Mouse (Mus musculus) forebrain, embryonic 15.5 days (tissue): ENCODE measurements around the gene Kcnj4. TPM values are rescaled to one million over a fixed set of nuclear protein-coding genes. Genes with fewer than 3 reads are reported as not detected.

Experiments used
- ATAC-seq: fragments of 200-750 bp; cut with Nextera tagmentation; replicated peaks from 2 replicates; pipeline ENCODE4 v1.8.0; 2017; ENCODE audit warnings: mild to moderate bottlenecking, moderate TSS enrichment, moderate library complexity
- H3K27ac ChIP-seq: fragments of 300-500 bp; sonication (generic); replicated peaks from 2 replicates; pipeline ENCODE4 v1.5.1; 2015; ENCODE audit warnings: mild to moderate bottlenecking, inconsistent platforms
- H3K27me3 ChIP-seq: fragments of 300-500 bp; sonication (generic); 2 replicates; pipeline ENCODE4 v1.6.1; 2015; ENCODE audit warnings: inconsistent platforms
- H3K36me3 ChIP-seq: fragments of 300-500 bp; sonication (generic); 2 replicates; pipeline ENCODE4 v1.6.1; 2015; ENCODE audit warnings: mild to moderate bottlenecking, inconsistent platforms
- H3K4me1 ChIP-seq: fragments of 300-500 bp; sonication (generic); 2 replicates; pipeline ENCODE4 v1.6.1; 2015; ENCODE audit warnings: inconsistent platforms
- H3K4me2 ChIP-seq: fragments of 300-500 bp; sonication (generic); replicated peaks from 2 replicates; pipeline ENCODE4 v1.6.1; 2015; ENCODE audit warnings: mild to moderate bottlenecking, inconsistent platforms
- H3K4me3 ChIP-seq: fragments of 300-500 bp; sonication (generic); 2 replicates; pipeline ENCODE4 v1.5.1; 2015; ENCODE audit warnings: mild to moderate bottlenecking, inconsistent platforms
- H3K9ac ChIP-seq: fragments of 300-500 bp; sonication (generic); replicated peaks from 2 replicates; pipeline ENCODE4 v1.6.1; 2015; ENCODE audit warnings: mild to moderate bottlenecking, inconsistent platforms
- H3K9me3 ChIP-seq: fragments of 300-500 bp; sonication (generic); 2 replicates; pipeline ENCODE4 v1.6.1; 2016; ENCODE audit warnings: inconsistent platforms
- WGBS: fragments of 180-500 bp; shearing (Covaris S2); methylation state at CpG from one replicate; pipeline ENCODE4 v1.1.7; 2015; ENCODE audit warnings: mixed read lengths; 5-methylcytosine and 5-hydroxymethylcytosine counted together
- polyA plus RNA-seq: library from polyadenylated mRNA; unstranded; fragments of >200 nt; fragmentation: Nextera tagmentation; extraction: Ambion mirVana; gene quantifications from 2 replicates; pipeline ENCODE4 v1.2.1, GENCODE M21; 2015

Gene Kcnj4
- 0.20 and 0.33 TPM in 2 replicates for polyA plus RNA-seq

GRCm38 (mm10) chr15:79504707-79505452 lies at the start of gene Kcnj4:
Gene Kcnj4, minus strand, starts transcription at chr15:79505241.
- ATAC-seq = 0 out of 2 replicates have a peak, but pooled peaks have one; percentile 7
- H3K27me3 ChIP-seq = peaks cover 44% of the 10 kb centered on the region

DNA sequence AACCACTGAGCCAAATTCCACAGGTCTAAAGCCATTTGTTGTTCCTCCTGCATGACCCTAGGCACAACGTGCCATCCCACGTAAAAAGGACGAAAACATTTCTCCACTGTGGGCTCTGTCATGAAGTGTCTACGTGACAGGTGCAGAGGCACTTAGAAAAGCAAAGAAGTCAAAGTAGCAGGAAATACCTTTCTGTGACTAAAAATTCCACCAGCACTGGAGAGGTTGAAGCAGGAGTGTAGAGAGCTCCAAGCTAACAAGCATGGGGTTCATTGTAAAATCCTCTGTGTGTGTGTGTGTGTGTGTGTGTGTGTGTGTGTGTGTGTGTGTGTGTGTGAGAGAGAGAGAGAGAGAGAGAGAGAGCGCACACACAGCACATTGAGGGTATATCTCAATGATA lies 47.5 kb upstream of the Kcnj4 start:
- H3K9me3 ChIP-seq = no peaks in the 10 kb centered on the region
- no peak overlapping the region for H3K27ac ChIP-seq
- no peak for ATAC-seq
- H3K27me3 ChIP-seq = no peaks in the 10 kb centered on the region
- H3K36me3 ChIP-seq = no peaks in the 10 kb centered on the region
- no peaks in the 10 kb centered on the region for H3K4me1 ChIP-seq
- no peak overlapping the region for H3K4me3 ChIP-seq
- H3K9ac ChIP-seq = no peak overlapping the region
- H3K4me2 ChIP-seq = no peak overlapping the region
- WGBS = 83% methylated on average over 5 of the region's 5 CpGs

More at GRCm38 (mm10) chr15:79504707-79505452, at the start of gene Kcnj4:
- peak within 1 kb of the TSS; percentile 100 for H3K4me2 ChIP-seq
- WGBS = under 1% methylated on average over 60 of the region's 60 CpGs
- peak within 1 kb of the TSS; percentile 46 for H3K9ac ChIP-seq
- no peaks in the 10 kb centered on the region for H3K36me3 ChIP-seq
- H3K4me3 ChIP-seq = peak within 1 kb of the TSS; percentile 51
- no peaks in the 10 kb centered on the region for H3K9me3 ChIP-seq
- H3K27ac ChIP-seq = no peak within 1 kb of the TSS
- peaks cover 34% of the 10 kb centered on the region for H3K4me1 ChIP-seq

DNA sequence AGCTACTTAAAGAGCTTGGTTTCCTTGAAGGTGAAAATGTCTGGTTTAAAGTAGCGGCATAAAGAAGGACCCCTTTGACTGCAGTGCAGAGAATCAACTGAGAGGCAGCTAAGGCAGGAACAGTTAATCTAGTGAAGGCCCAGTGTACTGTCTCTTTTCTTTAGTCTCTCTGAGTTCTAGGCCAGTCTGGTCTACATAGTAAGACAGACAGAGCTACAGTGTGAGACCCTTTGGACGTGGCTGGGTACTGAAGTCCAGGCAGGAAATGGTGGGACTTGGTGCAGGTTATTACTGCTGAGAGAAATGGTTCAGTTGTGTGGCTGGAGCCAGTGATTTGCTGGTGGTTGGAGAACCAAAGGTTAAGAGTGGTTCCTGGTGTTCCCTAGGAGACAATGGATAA lies 43.2 kb upstream of the Kcnj4 start:
- Histone ChIP-seq H3K4me3 (no peak overlapping the region), H3K36me3 (peaks cover 12% of the 10 kb centered on the region), H3K4me1 (peaks cover 25% of the 10 kb centered on the region), H3K4me2 (no peak overlapping the region), H3K9me3 (no peaks in the 10 kb centered on the region), H3K9ac (no peak overlapping the region), H3K27me3 (no peaks in the 10 kb centered on the region), H3K27ac (no peak overlapping the region)
- ATAC-seq = no peak
- 99% methylated on average over 2 of the region's 2 CpGs for WGBS

GRCm38 (mm10) chr15:79547289-79547820 lies 42.3 kb upstream of the Kcnj4 start:
- no peak; the same call in 1 of the 2 replicates for ATAC-seq
- Histone ChIP-seq H3K36me3 (peaks cover 21% of the 10 kb centered on the region), H3K4me2 (peak overlapping the region; percentile 56), H3K4me1 (peaks cover 28% of the 10 kb centered on the region), H3K27me3 (no peaks in the 10 kb centered on the region), H3K9ac (peak overlapping the region; percentile 54), H3K27ac (peak overlapping the region; percentile 98), H3K9me3 (no peaks in the 10 kb centered on the region), H3K4me3 (peak overlapping the region; percentile 89)
- WGBS = 85% methylated on average over 17 of the region's 17 CpGs

DNA sequence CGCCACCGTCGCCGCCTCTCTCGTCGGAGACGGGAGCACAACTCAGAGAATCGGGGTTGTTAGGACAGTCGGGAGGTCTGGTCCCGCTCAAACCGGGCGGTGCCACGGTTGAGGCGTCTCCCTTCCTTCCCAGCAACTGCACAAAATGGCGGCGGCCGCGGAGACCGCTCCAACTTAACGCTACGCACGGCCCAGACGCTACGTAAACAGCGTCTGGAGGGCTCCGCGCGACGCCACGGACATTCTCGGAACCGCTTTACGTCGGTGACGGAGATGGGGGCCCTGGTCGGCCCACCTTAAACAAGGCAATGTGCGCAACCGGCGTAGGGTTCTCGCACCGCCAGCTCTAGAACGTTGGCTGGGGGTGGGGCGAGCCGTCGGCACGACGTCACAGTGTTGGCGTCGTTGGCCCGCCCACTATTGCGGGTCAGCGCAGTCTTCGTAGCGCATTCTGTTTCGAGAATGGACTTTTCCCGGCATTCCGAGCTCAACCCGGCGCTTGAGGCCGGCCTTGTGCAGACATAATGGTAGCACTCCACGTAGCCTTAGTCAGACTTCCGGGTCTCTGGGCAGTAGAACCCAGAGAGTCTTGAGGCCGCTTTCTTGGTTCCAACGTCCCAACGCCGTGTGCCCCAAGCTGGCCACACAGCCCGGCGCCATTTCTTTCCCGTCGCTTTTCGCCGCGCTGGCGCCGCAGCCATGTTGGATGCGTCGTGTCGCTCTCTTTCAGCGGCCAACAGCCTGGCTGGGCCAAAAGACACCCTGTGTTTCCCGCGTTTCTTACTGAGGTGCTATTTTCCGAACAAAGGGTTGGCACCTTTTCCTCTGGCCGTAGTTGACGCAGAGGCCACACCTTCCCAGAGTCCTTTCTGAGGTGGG lies 41.6 kb upstream of the Kcnj4 start, which contains the start of gene Ddx17:
Gene Ddx17 (minus strand): TSS at position 332 of the 879 bp plus-strand sequence.
- Histone ChIP-seq H3K4me3 (peak within 1 kb of the TSS; percentile 89), H3K4me2 (peak within 1 kb of the TSS; percentile 65), H3K9me3 (no peaks in the 10 kb centered on the region), H3K36me3 (peaks cover 28% of the 10 kb centered on the region), H3K27ac (peak within 1 kb of the TSS; percentile 98), H3K9ac (peak within 1 kb of the TSS; percentile 92), H3K4me1 (peaks cover 30% of the 10 kb centered on the region), H3K27me3 (no peaks in the 10 kb centered on the region)
- ATAC-seq = peak; percentile 98
- WGBS = 2% methylated on average over 84 of the region's 84 CpGs

DNA sequence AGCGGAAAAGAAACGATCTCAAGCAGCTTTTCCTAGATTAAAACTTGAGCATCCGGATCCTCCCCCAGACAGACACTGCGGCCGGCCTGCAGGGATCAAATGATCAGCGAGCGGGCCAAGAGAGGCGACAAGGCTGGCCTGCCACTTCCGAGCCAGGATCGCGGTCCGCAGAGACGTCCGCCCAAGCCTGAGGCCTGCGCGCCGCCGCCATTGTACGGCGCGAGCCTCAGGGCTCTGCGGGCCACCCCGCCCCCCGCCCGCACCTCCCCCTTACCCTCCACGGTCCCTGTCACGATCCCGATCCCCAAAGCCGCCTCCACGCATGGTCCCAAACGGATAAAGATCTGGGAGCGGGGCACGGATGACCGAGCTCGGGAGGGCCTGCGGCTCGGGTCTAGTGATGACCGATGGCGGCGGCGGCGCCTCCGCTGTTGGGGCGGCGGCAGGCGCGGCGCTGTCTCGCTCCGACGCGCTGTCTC lies 40.9 kb upstream of the Kcnj4 start:
- Histone ChIP-seq H3K9ac (peak overlapping the region; percentile 92), H3K9me3 (no peaks in the 10 kb centered on the region), H3K36me3 (peaks cover 33% of the 10 kb centered on the region), H3K4me3 (peak overlapping the region; percentile 89), H3K27me3 (no peaks in the 10 kb centered on the region), H3K4me2 (peak overlapping the region; percentile 65), H3K27ac (peak overlapping the region; percentile 97), H3K4me1 (peaks cover 34% of the 10 kb centered on the region)
- WGBS = under 1% methylated on average over 52 of the region's 52 CpGs
- peak; percentile 75 for ATAC-seq

DNA sequence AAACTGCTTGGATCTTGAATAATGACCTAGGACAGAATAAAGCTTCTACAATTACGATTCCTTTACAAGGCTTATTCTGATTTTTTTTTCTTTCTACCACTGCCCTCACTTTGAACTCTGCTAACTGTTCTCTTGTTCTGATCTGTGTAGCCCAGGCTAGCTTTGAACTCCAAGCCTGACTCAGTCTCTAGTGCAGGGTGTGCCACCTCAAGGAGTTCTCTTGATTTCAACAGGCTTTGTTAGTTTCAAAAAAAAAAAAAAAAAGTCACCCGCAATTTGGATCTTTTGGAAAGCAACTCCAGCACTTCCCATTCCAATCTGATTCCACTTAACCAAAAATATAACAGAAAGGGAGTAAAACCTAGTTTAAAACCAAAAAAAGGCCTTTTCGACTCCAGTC lies 40.5 kb upstream of the Kcnj4 start:
- Histone ChIP-seq H3K4me3 (peak overlapping the region; percentile 89), H3K4me2 (peak overlapping the region; percentile 65), H3K27me3 (no peaks in the 10 kb centered on the region), H3K9me3 (no peaks in the 10 kb centered on the region), H3K9ac (peak overlapping the region; percentile 92), H3K4me1 (peaks cover 36% of the 10 kb centered on the region), H3K36me3 (peaks cover 38% of the 10 kb centered on the region), H3K27ac (peak overlapping the region; percentile 97)
- 2% methylated on average over 3 of the region's 3 CpGs for whole genome bisulfite sequencing
- ATAC-seq = no peak

DNA sequence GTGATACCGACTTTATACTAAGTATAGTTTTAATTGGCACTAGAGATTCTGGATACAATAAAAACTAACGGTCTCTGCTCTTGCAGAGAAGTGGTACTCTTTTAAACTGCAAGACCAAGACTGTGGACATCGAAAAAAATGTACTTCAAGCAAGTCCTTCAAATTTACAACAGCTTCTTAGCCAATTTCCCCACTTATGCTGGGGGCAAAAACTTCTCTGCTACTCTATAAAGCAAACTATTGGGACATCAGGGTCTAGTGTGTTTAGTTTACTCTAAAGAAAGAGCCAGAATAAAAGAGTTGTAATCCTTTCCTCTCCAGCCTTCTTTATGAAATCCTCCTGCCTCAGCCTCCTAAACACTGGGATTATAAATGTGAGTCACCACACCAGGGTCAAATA lies 38.9 kb upstream of the Kcnj4 start:
- Histone ChIP-seq H3K4me3 (peak overlapping the region; percentile 89), H3K27me3 (no peaks in the 10 kb centered on the region), H3K4me2 (peak overlapping the region; percentile 65), H3K9me3 (no peaks in the 10 kb centered on the region), H3K9ac (no peak overlapping the region), H3K36me3 (peaks cover 53% of the 10 kb centered on the region), H3K4me1 (peaks cover 43% of the 10 kb centered on the region), H3K27ac (no peak overlapping the region)
- no peak for ATAC-seq
- 91% methylated on average over 3 of the region's 3 CpGs for WGBS

DNA sequence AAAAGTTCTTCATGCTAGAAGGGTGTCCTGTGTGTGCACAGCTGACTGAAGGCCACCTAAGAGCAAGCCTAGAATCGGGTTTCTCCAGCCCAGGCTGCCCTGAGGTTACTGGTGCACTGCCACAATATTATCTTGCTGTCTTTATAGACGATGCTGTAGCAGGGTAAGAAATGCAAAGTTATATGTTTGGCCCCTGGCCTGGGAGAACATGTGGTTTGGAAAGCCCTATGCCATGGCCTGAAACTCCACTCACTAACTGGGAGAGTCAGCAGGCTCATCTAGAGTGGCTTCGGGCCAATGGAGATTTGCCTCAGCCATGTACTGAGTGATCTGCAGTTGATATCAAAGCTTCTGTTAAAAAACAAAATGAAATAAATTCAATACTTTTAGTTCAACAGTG lies 28.8 kb upstream of the Kcnj4 start:
- H3K4me3 ChIP-seq = no peak overlapping the region
- 90% methylated on average over 3 of the region's 3 CpGs for WGBS
- H3K4me2 ChIP-seq = no peak overlapping the region
- peaks cover 97% of the 10 kb centered on the region for H3K36me3 ChIP-seq
- no peak overlapping the region for H3K27ac ChIP-seq
- H3K9ac ChIP-seq = no peak overlapping the region
- H3K4me1 ChIP-seq = 0 out of 2 replicates have a peak, but pooled peaks cover 4% of the 10 kb centered on the region
- H3K9me3 ChIP-seq = no peaks in the 10 kb centered on the region
- no peaks in the 10 kb centered on the region for H3K27me3 ChIP-seq
- ATAC-seq = no peak

- Histone ChIP-seq H3K4me3 (no peak overlapping the region), H3K4me2 (no peak overlapping the region), H3K36me3 (peaks cover 87% of the 10 kb centered on the region), H3K27ac (no peak overlapping the region), H3K4me1 (no peaks in the 10 kb centered on the region), H3K9ac (no peak overlapping the region), H3K27me3 (no peaks in the 10 kb centered on the region), H3K9me3 (no peaks in the 10 kb centered on the region)
- ATAC-seq = 0 out of 2 replicates have a peak, but pooled peaks have one; percentile 21
- WGBS = 85% methylated on average over 7 of the region's 7 CpGs
Observed at GRCm38 (mm10) chr15:79529935-79530334, 24.9 kb upstream of the Kcnj4 start.

DNA sequence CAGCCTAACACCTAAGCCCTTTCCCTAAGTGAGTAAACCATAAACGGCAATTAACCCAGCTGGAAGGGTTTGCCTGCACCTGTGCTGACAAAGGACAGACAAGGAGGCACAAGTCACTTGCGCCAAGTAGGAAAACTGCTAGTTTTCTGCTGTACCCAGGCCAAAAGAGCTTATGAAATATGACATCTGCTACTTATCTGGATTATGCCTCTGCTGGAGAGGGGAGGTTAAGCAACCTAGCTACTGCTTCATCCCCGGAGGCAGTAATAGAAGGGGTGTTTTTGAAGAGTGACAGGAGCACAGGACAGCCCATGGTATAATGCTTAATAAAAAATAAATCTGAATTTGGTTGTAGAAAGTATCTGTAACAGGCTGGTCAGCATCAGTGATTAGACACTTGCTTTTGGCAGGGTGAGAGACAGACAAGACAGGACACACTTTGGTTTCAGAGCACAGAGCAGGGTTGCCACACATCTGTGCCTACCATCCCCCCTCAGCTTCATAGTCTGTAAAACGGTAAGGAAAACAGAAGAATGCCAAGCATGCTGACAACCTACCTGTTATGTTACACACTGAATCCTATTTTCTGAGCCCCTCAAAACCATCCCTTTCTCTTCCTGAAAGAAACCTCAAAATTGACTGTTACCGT lies 23.1 kb upstream of the Kcnj4 start:
- no peaks in the 10 kb centered on the region for H3K27me3 ChIP-seq
- H3K36me3 ChIP-seq = peaks cover 70% of the 10 kb centered on the region
- no peaks in the 10 kb centered on the region for H3K9me3 ChIP-seq
- H3K4me1 ChIP-seq = no peaks in the 10 kb centered on the region
- H3K27ac ChIP-seq = peak overlapping the region; percentile 31; the same call in 1 of the 2 replicates
- H3K9ac ChIP-seq = no peak overlapping the region
- H3K4me2 ChIP-seq = no peak overlapping the region
- ATAC-seq = no peak
- H3K4me3 ChIP-seq = no peak overlapping the region
- 70% methylated on average over 5 of the region's 5 CpGs for WGBS
